ENCODE assay signal across 31 mouse cellular contexts in genomic region chr1:20558443-20558842, GRCm38 (mm10). TPM values are rescaled to one million over a fixed set of nuclear protein-coding genes. Genes with fewer than 3 reads are reported as not detected.
DNase-seq lines count a peak whose midpoint lies in the region; ATAC-seq and TF ChIP-seq lines count a peak whose summit lies in the region.
"Had no signal": no experiment of that assay in that cellular context is flagged by ENCODE, and none has a peak within 500 bp of the region (broad histone marks: within the 10 kb centered on the region; RNA-seq: fewer than 3 reads in every experiment).

No protein-coding gene starts in this region.

- H3K27me3 ChIP-seq in embryonic facial prominence, embryonic 14.5 days (replicated peaks; ENCODE audit: control insufficient read depth, insufficient read depth, low read length): no peaks in the 10 kb centered on the region
- no peaks in the 10 kb centered on the region for H3K27me3 ChIP-seq in embryonic facial prominence, embryonic 10.5 days (replicated peaks; ENCODE audit: low read depth, poor library complexity, severe bottlenecking)
- no peaks in the 10 kb centered on the region for H3K27me3 ChIP-seq in limb, embryonic 12.5 days
- H3K27me3 ChIP-seq in limb, embryonic 10.5 days (ENCODE audit: low read depth, poor library complexity, severe bottlenecking): no peaks in the 10 kb centered on the region
- no peaks in the 10 kb centered on the region for H3K27me3 ChIP-seq in myocyte (ENCODE audit: control insufficient read depth, insufficient read depth, insufficient read length)
- H3K27me3 ChIP-seq in forebrain, embryonic 10.5 days (ENCODE audit: poor library complexity, severe bottlenecking): no peaks in the 10 kb centered on the region
- H3K27me3 ChIP-seq: CH12.LX; embryonic facial prominence, embryonic 12.5 days; embryonic facial prominence, embryonic 15.5 days; forebrain, embryonic 13.5 days; forebrain, embryonic 15.5 days; Patski had no signal

- ATAC-seq in embryonic facial prominence, embryonic 14.5 days (ENCODE audit: low read depth): no peak; the same call in 1 of the 2 replicates
- ATAC-seq in limb, embryonic 12.5 days (ENCODE audit: insufficient number of reproducible peaks, insufficient read depth, low FRiP score, low TSS enrichment, low read depth): 0 out of 2 replicates have a peak, but pooled peaks have one; percentile 4
- ATAC-seq: activated CD4-positive, CD25-positive, alpha-beta regulatory T cell, adult 4 months; CD4-positive, CD25-positive, alpha-beta regulatory T cell, adult 4 months; forebrain, embryonic 13.5 days; forebrain, embryonic 15.5 days; forebrain, postnatal 0 days; Patski had no signal

- no peak overlapping the region for H3K4me3 ChIP-seq in embryonic facial prominence, embryonic 14.5 days (ENCODE audit: low read depth, low read length)
- H3K4me3 ChIP-seq in embryonic facial prominence, embryonic 10.5 days: no peak overlapping the region
- H3K4me3 ChIP-seq in limb, embryonic 12.5 days (replicated peaks): no peak overlapping the region
- H3K4me3 ChIP-seq in limb, embryonic 10.5 days: no peak overlapping the region
- no peak overlapping the region for H3K4me3 ChIP-seq in myocyte
- no peak overlapping the region for H3K4me3 ChIP-seq in forebrain, embryonic 10.5 days
- H3K4me3 ChIP-seq: embryonic facial prominence, embryonic 12.5 days; embryonic facial prominence, embryonic 15.5 days; erythroblast, embryonic 14.5 days; forebrain, embryonic 13.5 days; forebrain, embryonic 15.5 days had no signal

- no peak overlapping the region for H3K9ac ChIP-seq in embryonic facial prominence, embryonic 14.5 days (ENCODE audit: low read depth, low read length)
- no peak overlapping the region for H3K9ac ChIP-seq in limb, embryonic 12.5 days (replicated peaks)
- H3K9ac ChIP-seq: embryonic facial prominence, embryonic 12.5 days; embryonic facial prominence, embryonic 15.5 days; forebrain, embryonic 13.5 days; forebrain, embryonic 15.5 days; forebrain, postnatal 0 days had no signal

- no peak overlapping the region for H3ac ChIP-seq in myocyte (ENCODE audit: control insufficient read depth, insufficient read length)

- no peaks in the 10 kb centered on the region for H3K36me3 ChIP-seq in embryonic facial prominence, embryonic 14.5 days (ENCODE audit: control insufficient read depth, insufficient read depth, low read length)
- H3K36me3 ChIP-seq in embryonic facial prominence, embryonic 10.5 days (replicated peaks): no peaks in the 10 kb centered on the region
- H3K36me3 ChIP-seq in limb, embryonic 12.5 days: no peaks in the 10 kb centered on the region
- no peaks in the 10 kb centered on the region for H3K36me3 ChIP-seq in limb, embryonic 10.5 days
- no peaks in the 10 kb centered on the region for H3K36me3 ChIP-seq in myocyte (ENCODE audit: control insufficient read depth, insufficient read depth)
- no peaks in the 10 kb centered on the region for H3K36me3 ChIP-seq in forebrain, embryonic 10.5 days (replicated peaks)
- H3K36me3 ChIP-seq: embryonic facial prominence, embryonic 12.5 days; embryonic facial prominence, embryonic 15.5 days; forebrain, embryonic 15.5 days; G1E had no signal

- H3K79me2 ChIP-seq in myocyte (ENCODE audit: control insufficient read depth, insufficient read depth): no peaks in the 10 kb centered on the region

- no peaks in the 10 kb centered on the region for H3K4me1 ChIP-seq in embryonic facial prominence, embryonic 14.5 days (ENCODE audit: control insufficient read depth, insufficient read depth, low read length)
- no peaks in the 10 kb centered on the region for H3K4me1 ChIP-seq in embryonic facial prominence, embryonic 10.5 days
- H3K4me1 ChIP-seq in limb, embryonic 12.5 days (replicated peaks): no peaks in the 10 kb centered on the region
- no peaks in the 10 kb centered on the region for H3K4me1 ChIP-seq in limb, embryonic 10.5 days
- H3K4me1 ChIP-seq in forebrain, embryonic 10.5 days: no peaks in the 10 kb centered on the region
- H3K4me1 ChIP-seq: embryonic facial prominence, embryonic 12.5 days; embryonic facial prominence, embryonic 15.5 days; forebrain, embryonic 13.5 days; forebrain, embryonic 15.5 days had no signal

- no peak overlapping the region for H3K27ac ChIP-seq in embryonic facial prominence, embryonic 14.5 days (replicated peaks; ENCODE audit: low read depth, low read length)
- H3K27ac ChIP-seq in embryonic facial prominence, embryonic 10.5 days (replicated peaks): no peak overlapping the region
- no peak overlapping the region for H3K27ac ChIP-seq in limb, embryonic 12.5 days
- no peak overlapping the region for H3K27ac ChIP-seq in limb, embryonic 10.5 days
- H3K27ac ChIP-seq in forebrain, embryonic 10.5 days: no peak overlapping the region
- H3K27ac ChIP-seq: embryonic facial prominence, embryonic 12.5 days; embryonic facial prominence, embryonic 15.5 days; forebrain, embryonic 13.5 days; forebrain, embryonic 15.5 days had no signal

- no peak overlapping the region for H3K4me2 ChIP-seq in embryonic facial prominence, embryonic 14.5 days (ENCODE audit: low read depth, low read length)
- H3K4me2 ChIP-seq in limb, embryonic 12.5 days: no peak overlapping the region
- H3K4me2 ChIP-seq in myocyte (ENCODE audit: low read depth): no peak overlapping the region
- H3K4me2 ChIP-seq: embryonic facial prominence, embryonic 12.5 days; embryonic facial prominence, embryonic 15.5 days; forebrain, embryonic 13.5 days; forebrain, embryonic 15.5 days had no signal

- no peak for TF ChIP-seq POLR2A in myocyte (IDR thresholded peaks at IDR 0.05; ENCODE audit: insufficient read length, low read depth)

- DNase-seq in embryonic facial prominence, embryonic 14.5 days (ENCODE audit: low spot score): peak; percentile 28
- no peak for DNase-seq in embryonic facial prominence, embryonic 10.5 days (ENCODE audit: low spot score)
- DNase-seq in gastrocnemius, postnatal 10 days: peak; percentile 8
- DNase-seq in gastrocnemius, adult 18-20 months (ENCODE audit: low spot score): no peak
- DNase-seq in limb, embryonic 10.5 days (ENCODE audit: low spot score): no peak
- no peak for DNase-seq in forebrain, embryonic 10.5 days (ENCODE audit: extremely low spot score, low spot score)
- DNase-seq: adrenal gland, adult 8-10 months; adrenal gland, postnatal 14 days; adrenal gland, postnatal 36 days; B cell, adult 2 months; cerebellum, adult 11-12 months; cerebellum, adult 2 months; cerebellum, adult 9-10 months; cerebellum, postnatal 10 days; cerebellum, postnatal 36 days; embryo, embryonic 11 days; forebrain, postnatal 0 days had no signal

- 86% methylated on average over 6 of the region's 6 CpGs for WGBS in embryonic facial prominence, embryonic 14.5 days
- 90% methylated on average over 6 of the region's 6 CpGs for WGBS in embryonic facial prominence, embryonic 10.5 days
- WGBS in limb, embryonic 12.5 days: 87% methylated on average over 6 of the region's 6 CpGs
- WGBS in limb, embryonic 10.5 days: 89% methylated on average over 6 of the region's 6 CpGs
- WGBS in forebrain, embryonic 10.5 days: 93% methylated on average over 6 of the region's 6 CpGs

- H3K9me3 ChIP-seq in embryonic facial prominence, embryonic 14.5 days (ENCODE audit: control insufficient read depth, low read length): no peaks in the 10 kb centered on the region
- H3K9me3 ChIP-seq in embryonic facial prominence, embryonic 10.5 days: no peaks in the 10 kb centered on the region
- no peaks in the 10 kb centered on the region for H3K9me3 ChIP-seq in limb, embryonic 12.5 days
- no peaks in the 10 kb centered on the region for H3K9me3 ChIP-seq in limb, embryonic 10.5 days (replicated peaks)
- H3K9me3 ChIP-seq in forebrain, embryonic 10.5 days: no peaks in the 10 kb centered on the region
- H3K9me3 ChIP-seq: embryonic facial prominence, embryonic 12.5 days; embryonic facial prominence, embryonic 15.5 days; forebrain, embryonic 13.5 days; forebrain, embryonic 15.5 days; G1E had no signal

TF ChIP-seq in myocyte, 11 proteins besides CTCF, POLR2A, EP300 and RAD21:
- TF ChIP-seq CEBPB (IDR thresholded peaks at IDR 0.05; ENCODE audit: insufficient read depth, poor library complexity, severe bottlenecking): no peak
- no peak for TF ChIP-seq POLR2AphosphoS2 (IDR thresholded peaks at IDR 0.05; ENCODE audit: insufficient read length, low read depth)
- peak in 1 of 3 experiments; percentile 54 for TF ChIP-seq MYOG (IDR thresholded peaks at IDR 0.05; ENCODE audit: control insufficient read depth in 1 of 3, insufficient read depth in 1 of 3, insufficient read length in 2 of 3, low read depth in 2 of 3)
- TF ChIP-seq MYOD1 (IDR thresholded peaks at IDR 0.05; ENCODE audit: control insufficient read depth in 1 of 3, insufficient read length in 2 of 3, low read depth in 2 of 3): peak; percentile 16 to 81 (median 36)

RNA-seq across cellular contexts. Expression of gene Pkhd1, which starts 59.4 kb away (rescaled TPM):
- polyA plus RNA-seq in embryonic facial prominence, embryonic 14.5 days (2014; fragmentation: Nextera tagmentation; extraction: Ambion mirVana): 0.20 and 0.38 TPM in 2 replicates
- polyA plus RNA-seq in embryonic facial prominence, embryonic 10.5 days (2016; fragmentation: Nextera tagmentation; extraction: Ambion mirVana): 0.01 TPM in 2 replicates
- total RNA-seq in gastrocnemius, postnatal 10 days (2021): under 1 TPM; 0.16 to 0.41 TPM
- total RNA-seq in gastrocnemius, adult 18-20 months (2021): under 1 TPM; 0.05 to 0.09 TPM
- 0.11 TPM in 1 of 2 replicates, not detected in the other for polyA plus RNA-seq in limb, embryonic 12.5 days (2016; fragmentation: Nextera tagmentation; extraction: Ambion mirVana)
- 0.04 TPM in 1 of 2 replicates, not detected in the other for polyA plus RNA-seq in limb, embryonic 10.5 days (2016; fragmentation: Nextera tagmentation; extraction: Ambion mirVana)
- polyA plus RNA-seq in myocyte (2012; fragmentation: generic; extraction: Trizol): 1.1 TPM
- polyA plus RNA-seq in forebrain, embryonic 10.5 days (2016; fragmentation: Nextera tagmentation; extraction: Ambion mirVana): not detected in 2 replicates
- total RNA-seq: CH12.LX; common myeloid progenitor, adult 5-6 weeks had no signal
- polyA plus RNA-seq: CD4-positive, CD25-positive, alpha-beta regulatory T cell, adult 4 months; embryonic facial prominence, embryonic 12.5 days; erythroblast, embryonic 14.5 days; forebrain, embryonic 11.5 days; forebrain, embryonic 13.5 days; G1E had no signal

Comparison
In these comparisons a context has a peak if more than half of its experiments do, and no peak if none do; other contexts are left out.
1. DNase-seq: peak in embryonic facial prominence, embryonic 14.5 days (single experiment) and gastrocnemius, postnatal 10 days (single experiment); none in embryonic facial prominence, embryonic 10.5 days (single experiment), gastrocnemius, adult 18-20 months (single experiment), limb, embryonic 10.5 days (single experiment) and forebrain, embryonic 10.5 days (single experiment).